Mouse (Mus musculus): ENCODE results near the gene Tjp2.

- TF ChIP-seq POLR2A (IDR thresholded peaks at IDR 0.05; ENCODE audit: low read depth, low read length): no peak
- TF ChIP-seq CTCF (IDR thresholded peaks at IDR 0.05; ENCODE audit: extremely low read depth, insufficient read depth, insufficient read length, insufficient replicate concordance): no peak
These were observed 175.5 kb downstream of the Tjp2 start for GRCm38 (mm10) chr19:24049329-24049728.

Measured in spleen, adult 2 months (tissue).